Mouse (Mus musculus) heart, embryonic 12.5 days (tissue): ENCODE data around the gene Pigk. TPM values are rescaled to one million over a fixed set of nuclear protein-coding genes. Genes with fewer than 3 reads are reported as not detected.

Experiments
- ATAC-seq: fragments of 200-750 bp; cut with Nextera tagmentation; 2 replicates; pipeline ENCODE4 v1.8.0; 2017; ENCODE audit warnings: moderate TSS enrichment, moderate library complexity; ENCODE audit not compliant: insufficient number of reproducible peaks, low FRiP score
- H3K27ac ChIP-seq: fragments of 300-500 bp; sonication (generic); 2 replicates; pipeline ENCODE4 v1.5.1; 2016; ENCODE audit warnings: mild to moderate bottlenecking, moderate library complexity; ENCODE audit not compliant: poor library complexity, severe bottlenecking
- H3K27me3 ChIP-seq: fragments of 300-500 bp; sonication (generic); replicated peaks from 2 replicates; pipeline ENCODE4 v1.6.1; 2016; ENCODE audit warnings: mild to moderate bottlenecking, moderate library complexity
- H3K36me3 ChIP-seq: fragments of 300-500 bp; sonication (generic); 2 replicates; pipeline ENCODE4 v1.6.1; 2016; ENCODE audit warnings: mild to moderate bottlenecking, moderate library complexity
- H3K4me1 ChIP-seq: fragments of 300-500 bp; sonication (generic); replicated peaks from 2 replicates; pipeline ENCODE4 v1.6.1; 2016; ENCODE audit warnings: mild to moderate bottlenecking
- H3K4me2 ChIP-seq: fragments of 300-500 bp; sonication (generic); 2 replicates; pipeline ENCODE4 v1.6.1; 2016; ENCODE audit warnings: mild to moderate bottlenecking, moderate library complexity
- H3K4me3 ChIP-seq: fragments of 300-500 bp; sonication (generic); 2 replicates; pipeline ENCODE4 v1.5.1; 2016; ENCODE audit warnings: mild to moderate bottlenecking
- H3K9ac ChIP-seq: fragments of 300-500 bp; sonication (generic); 2 replicates; pipeline ENCODE4 v1.6.1; 2016; ENCODE audit warnings: mild to moderate bottlenecking, moderate library complexity
- H3K9me3 ChIP-seq: fragments of 300-500 bp; sonication (generic); replicated peaks from 2 replicates; pipeline ENCODE4 v1.6.1; 2016; ENCODE audit warnings: mild to moderate bottlenecking, moderate library complexity
- WGBS: fragments of 180-500 bp; shearing (Covaris S2); methylation state at CpG from one replicate; pipeline ENCODE4 v1.1.7; 2016; 5-methylcytosine and 5-hydroxymethylcytosine counted together
- polyA plus RNA-seq: library from polyadenylated mRNA; unstranded; fragments of >200 nt; fragmentation: Nextera tagmentation; extraction: Ambion mirVana; gene quantifications from 2 replicates; pipeline ENCODE4 v1.2.1, GENCODE M21; 2016

The Pigk gene
- polyA plus RNA-seq, 1 experiment from 2014 or later = 41.7 TPM

GRCm38 (mm10) chr3:152799738-152800431 is 86.0 kb downstream of the Pigk start:
- Histone ChIP-seq H3K4me3 (no peak overlapping the region), H3K4me2 (no peak overlapping the region), H3K36me3 (no peaks in the 10 kb centered on the region), H3K9me3 (peaks cover 5% of the 10 kb centered on the region; the same call in 1 of the 2 replicates), H3K4me1 (peaks cover 4% of the 10 kb centered on the region; the same call in 1 of the 2 replicates), H3K27ac (no peak overlapping the region), H3K9ac (no peak overlapping the region), H3K27me3 (no peaks in the 10 kb centered on the region)
- ATAC-seq = no peak
- WGBS = 79% methylated on average over 9 of the region's 9 CpGs

- ATAC-seq = no peak
- H3K36me3 ChIP-seq = no peaks in the 10 kb centered on the region
- H3K4me3 ChIP-seq = no peak overlapping the region
- no peak overlapping the region for H3K9ac ChIP-seq
- H3K4me2 ChIP-seq = no peak overlapping the region
- 0 out of 2 replicates have a peak, but pooled peaks cover under 1% of the 10 kb centered on the region for H3K9me3 ChIP-seq
- H3K4me1 ChIP-seq = no peaks in the 10 kb centered on the region
- no peaks in the 10 kb centered on the region for H3K27me3 ChIP-seq
- 35% methylated on average over 4 of the region's 4 CpGs for WGBS
- no peak overlapping the region for H3K27ac ChIP-seq
These were observed 100.0 kb downstream of the Pigk start for GRCm38 (mm10) chr3:152813905-152814304.

GRCm38 (mm10) chr3:152815110-152815509 is 101.2 kb downstream of the Pigk start:
- no peak overlapping the region for H3K4me2 ChIP-seq
- WGBS = 85% methylated on average over 5 of the region's 5 CpGs
- no peak overlapping the region for H3K9ac ChIP-seq
- no peaks in the 10 kb centered on the region for H3K27me3 ChIP-seq
- no peak overlapping the region for H3K4me3 ChIP-seq
- no peaks in the 10 kb centered on the region for H3K36me3 ChIP-seq
- no peaks in the 10 kb centered on the region for H3K9me3 ChIP-seq
- no peaks in the 10 kb centered on the region for H3K4me1 ChIP-seq
- no peak overlapping the region for H3K27ac ChIP-seq
- ATAC-seq = no peak

GRCm38 (mm10) chr3:152820406-152820805 is 106.5 kb downstream of the Pigk start:
- no peak overlapping the region for H3K27ac ChIP-seq
- no peaks in the 10 kb centered on the region for H3K27me3 ChIP-seq
- no peak overlapping the region for H3K4me2 ChIP-seq
- ATAC-seq = no peak
- no peak overlapping the region for H3K4me3 ChIP-seq
- no peaks in the 10 kb centered on the region for H3K9me3 ChIP-seq
- 62% methylated on average over 3 of the region's 3 CpGs for WGBS
- no peaks in the 10 kb centered on the region for H3K4me1 ChIP-seq
- no peaks in the 10 kb centered on the region for H3K36me3 ChIP-seq
- no peak overlapping the region for H3K9ac ChIP-seq

- Histone ChIP-seq H3K4me3 (no peak overlapping the region), H3K9me3 (no peaks in the 10 kb centered on the region), H3K9ac (no peak overlapping the region), H3K36me3 (no peaks in the 10 kb centered on the region), H3K27ac (no peak overlapping the region), H3K4me2 (no peak overlapping the region), H3K4me1 (no peaks in the 10 kb centered on the region), H3K27me3 (no peaks in the 10 kb centered on the region)
- ATAC-seq = no peak
- 51% methylated on average over 14 of the region's 14 CpGs for WGBS
These were observed 107.3 kb downstream of the Pigk start for GRCm38 (mm10) chr3:152821202-152821601.

GRCm38 (mm10) chr3:152831377-152831776 is 117.5 kb downstream of the Pigk start:
- Histone ChIP-seq H3K27me3 (no peaks in the 10 kb centered on the region), H3K4me2 (no peak overlapping the region), H3K27ac (no peak overlapping the region), H3K9ac (no peak overlapping the region), H3K36me3 (no peaks in the 10 kb centered on the region), H3K4me3 (no peak overlapping the region), H3K4me1 (peaks cover 5% of the 10 kb centered on the region), H3K9me3 (no peaks in the 10 kb centered on the region)
- ATAC-seq = 0 out of 2 replicates have a peak, but pooled peaks have one; percentile 22
- 69% methylated on average over 3 of the region's 3 CpGs for WGBS

- ATAC-seq = no peak
- WGBS = 87% methylated on average over 9 of the region's 9 CpGs
- no peak overlapping the region for H3K9ac ChIP-seq
These were observed 118.1 kb downstream of the Pigk start for GRCm38 (mm10) chr3:152831974-152832373.

GRCm38 (mm10) chr3:152832436-152832835 is 118.5 kb downstream of the Pigk start:
- peaks cover 5% of the 10 kb centered on the region for H3K4me1 ChIP-seq

More at GRCm38 (mm10) chr3:152831974-152832373, 118.1 kb downstream of the Pigk start:
- Histone ChIP-seq H3K9me3 (no peaks in the 10 kb centered on the region), H3K36me3 (no peaks in the 10 kb centered on the region), H3K4me1 (peaks cover 5% of the 10 kb centered on the region), H3K4me2 (no peak overlapping the region), H3K27me3 (no peaks in the 10 kb centered on the region), H3K27ac (no peak overlapping the region), H3K4me3 (no peak overlapping the region)

GRCm38 (mm10) chr3:152837407-152837806 is 123.5 kb downstream of the Pigk start:
- no peaks in the 10 kb centered on the region for H3K9me3 ChIP-seq
- no peaks in the 10 kb centered on the region for H3K27me3 ChIP-seq
- H3K4me3 ChIP-seq = no peak overlapping the region
- H3K27ac ChIP-seq = no peak overlapping the region
- H3K4me1 ChIP-seq = no peaks in the 10 kb centered on the region
- 56% methylated on average over 2 of the region's 2 CpGs for WGBS
- no peak overlapping the region for H3K4me2 ChIP-seq
- H3K36me3 ChIP-seq = no peaks in the 10 kb centered on the region
- ATAC-seq = no peak
- H3K9ac ChIP-seq = no peak overlapping the region

More at GRCm38 (mm10) chr3:152832436-152832835, 118.5 kb downstream of the Pigk start:
- 86% methylated on average over 4 of the region's 4 CpGs for WGBS
- Histone ChIP-seq H3K36me3 (no peaks in the 10 kb centered on the region), H3K9me3 (no peaks in the 10 kb centered on the region), H3K9ac (no peak overlapping the region), H3K4me3 (no peak overlapping the region), H3K4me2 (no peak overlapping the region), H3K27me3 (no peaks in the 10 kb centered on the region), H3K27ac (no peak overlapping the region)
- no peak for ATAC-seq

- WGBS = 74% methylated on average over 1 of the region's 1 CpGs
- Histone ChIP-seq H3K36me3 (no peaks in the 10 kb centered on the region), H3K9ac (no peak overlapping the region), H3K9me3 (no peaks in the 10 kb centered on the region), H3K4me2 (no peak overlapping the region), H3K4me3 (no peak overlapping the region), H3K27ac (no peak overlapping the region), H3K27me3 (no peaks in the 10 kb centered on the region), H3K4me1 (no peaks in the 10 kb centered on the region)
- ATAC-seq = no peak
These were observed 124.0 kb downstream of the Pigk start for GRCm38 (mm10) chr3:152837938-152838337.

- Histone ChIP-seq H3K27me3 (no peaks in the 10 kb centered on the region), H3K4me1 (no peaks in the 10 kb centered on the region), H3K27ac (no peak overlapping the region), H3K9me3 (no peaks in the 10 kb centered on the region), H3K36me3 (no peaks in the 10 kb centered on the region), H3K4me3 (no peak overlapping the region), H3K9ac (no peak overlapping the region), H3K4me2 (no peak overlapping the region)
- 71% methylated on average over 6 of the region's 6 CpGs for WGBS
- no peak for ATAC-seq
These were observed 127.4 kb downstream of the Pigk start for GRCm38 (mm10) chr3:152841264-152841663.

- Histone ChIP-seq H3K27ac (no peak overlapping the region), H3K9me3 (no peaks in the 10 kb centered on the region), H3K27me3 (no peaks in the 10 kb centered on the region), H3K36me3 (no peaks in the 10 kb centered on the region), H3K4me2 (no peak overlapping the region), H3K9ac (no peak overlapping the region), H3K4me1 (no peaks in the 10 kb centered on the region), H3K4me3 (no peak overlapping the region)
- WGBS = 75% methylated on average over 3 of the region's 3 CpGs
- ATAC-seq = no peak
These were observed 128.7 kb downstream of the Pigk start for GRCm38 (mm10) chr3:152842648-152843047.
